Mouse (Mus musculus) liver, embryonic 11.5 days (tissue): Measurements from ENCODE around the gene Atp5h. TPM values are rescaled to one million over a fixed set of nuclear protein-coding genes. Genes with fewer than 3 reads are reported as not detected.

Source experiments
- ATAC-seq: fragments of 200-750 bp; cut with Nextera tagmentation; replicated peaks from 2 replicates; pipeline ENCODE4 v1.8.0; 2017; ENCODE audit warnings: moderate number of reproducible peaks, mild to moderate bottlenecking, moderate TSS enrichment, moderate library complexity; ENCODE audit not compliant: low FRiP score
- DNase-seq: peaks from one replicate; pipeline ENCODE4 v3.0.0-alpha.2; 2017; ENCODE audit warnings: low spot score
- H3K27ac ChIP-seq: fragments of 300-500 bp; sonication (generic); 2 replicates; pipeline ENCODE4 v1.5.1; 2014; ENCODE audit warnings: mild to moderate bottlenecking, low read depth, low read length, control low read depth
- H3K27me3 ChIP-seq: fragments of 300-500 bp; sonication (generic); replicated peaks from 2 replicates; pipeline ENCODE4 v1.6.1; 2014; ENCODE audit warnings: low read length, mixed read lengths; ENCODE audit not compliant: control insufficient read depth, insufficient read depth
- H3K36me3 ChIP-seq: fragments of 300-500 bp; sonication (generic); 2 replicates; pipeline ENCODE4 v1.6.1; 2014; ENCODE audit warnings: mild to moderate bottlenecking, low read length, moderate library complexity, mixed read lengths; ENCODE audit not compliant: control insufficient read depth, insufficient read depth
- H3K4me1 ChIP-seq: fragments of 300-500 bp; sonication (generic); replicated peaks from 2 replicates; pipeline ENCODE4 v1.6.1; 2014; ENCODE audit warnings: low read length, mixed read lengths; ENCODE audit not compliant: control insufficient read depth, insufficient read depth
- H3K4me2 ChIP-seq: fragments of 300-500 bp; sonication (generic); 2 replicates; pipeline ENCODE4 v1.6.1; 2014; ENCODE audit warnings: mild to moderate bottlenecking, control low read depth, moderate library complexity
- H3K4me3 ChIP-seq: fragments of 300-500 bp; sonication (generic); 2 replicates; pipeline ENCODE4 v1.5.1; 2014; ENCODE audit warnings: low read depth, low read length, control low read depth
- H3K9ac ChIP-seq: fragments of 300-500 bp; sonication (generic); 2 replicates; pipeline ENCODE4 v1.6.1; 2014; ENCODE audit warnings: low read depth, low read length, control low read depth
- H3K9me3 ChIP-seq: fragments of 300-500 bp; sonication (generic); 2 replicates; pipeline ENCODE4 v1.6.1; 2016; ENCODE audit warnings: low read length, inconsistent platforms, mixed read lengths; ENCODE audit not compliant: control insufficient read depth
- WGBS: fragments of 180-500 bp; shearing (Covaris S2); extraction: QIAGEN DNeasy Blood & Tissue Kit; methylation state at CpG from one replicate; pipeline ENCODE4 v1.1.7; 2014; 5-methylcytosine and 5-hydroxymethylcytosine counted together
- polyA plus RNA-seq: library from polyadenylated mRNA; unstranded; fragments of >200 nt; fragmentation: Nextera tagmentation; extraction: Ambion mirVana; gene quantifications from 2 replicates; pipeline ENCODE4 v1.2.1, GENCODE M21; 2014

The Atp5h gene
- 835 and 884 TPM in 2 replicates for polyA plus RNA-seq

DNA sequence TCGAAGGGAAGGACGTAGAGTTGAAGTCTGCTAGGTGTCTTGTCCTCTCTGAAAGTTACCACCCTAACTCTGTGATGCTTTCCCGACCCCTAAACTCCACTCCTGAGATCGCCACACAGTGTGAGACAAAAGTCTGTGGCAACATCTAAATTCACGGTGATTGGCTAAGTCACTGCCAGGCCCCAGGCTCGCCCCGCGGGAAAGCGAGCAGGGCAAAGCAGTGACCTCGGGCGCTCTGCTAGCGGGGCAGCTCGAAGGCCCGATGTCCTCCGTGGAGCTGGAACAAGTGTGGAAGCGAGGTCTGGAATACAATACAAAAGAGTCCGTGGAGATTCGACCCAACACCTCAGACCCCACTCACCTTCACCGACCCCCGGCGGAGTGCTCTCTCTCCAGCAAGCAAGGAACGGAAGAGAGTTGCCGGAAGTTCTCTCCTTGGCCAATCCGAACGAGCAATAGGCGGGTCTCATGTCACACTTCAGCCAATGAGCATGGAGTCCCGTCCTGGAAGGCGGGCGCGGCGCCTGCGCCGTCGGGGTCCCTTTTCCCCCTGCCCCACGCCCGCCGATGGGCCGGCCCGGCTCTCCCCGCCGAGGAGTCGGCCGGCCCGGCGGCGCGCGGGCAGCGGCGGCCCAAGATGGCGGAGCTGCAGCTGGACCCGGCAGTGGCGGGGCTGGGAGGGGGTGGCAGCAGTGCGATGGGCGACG, at the start of gene Atp5h, which contains the start of gene Kctd2:
Gene Atp5h (minus strand): TSS at position 432 of the 707 bp plus-strand sequence.
Gene Kctd2 (plus strand): TSS at position 598 of the 707 bp plus-strand sequence.
- ATAC-seq (peak; percentile 98), DNase-seq (peak; percentile 90)
- peaks cover 21% of the 10 kb centered on the region for H3K4me1 ChIP-seq
- H3K9ac ChIP-seq = peak within 1 kb of the TSS; percentile 94
- no peaks in the 10 kb centered on the region for H3K9me3 ChIP-seq
- H3K4me3 ChIP-seq = peak within 1 kb of the TSS; percentile 97
- peak within 1 kb of the TSS; percentile 80 for H3K27ac ChIP-seq
- no peaks in the 10 kb centered on the region for H3K27me3 ChIP-seq
- under 1% methylated on average over 56 of the region's 56 CpGs for WGBS
- H3K4me2 ChIP-seq = peak within 1 kb of the TSS; percentile 100
- peaks cover 20% of the 10 kb centered on the region for H3K36me3 ChIP-seq

GRCm38 (mm10) chr11:115467217-115467618, 47.5 kb upstream of the Atp5h start:
- DNase-seq = no peak
- no peaks in the 10 kb centered on the region for H3K36me3 ChIP-seq
- no peaks in the 10 kb centered on the region for H3K4me1 ChIP-seq
- H3K27ac ChIP-seq = no peak overlapping the region
- no peaks in the 10 kb centered on the region for H3K9me3 ChIP-seq
- peaks cover 6% of the 10 kb centered on the region; the same call in 1 of the 2 replicates for H3K27me3 ChIP-seq
- no peak overlapping the region for H3K4me2 ChIP-seq
- no peak overlapping the region for H3K9ac ChIP-seq
- H3K4me3 ChIP-seq = no peak overlapping the region
- 36% methylated on average over 4 of the region's 4 CpGs for WGBS
- no peak for ATAC-seq

GRCm38 (mm10) chr11:115464851-115465250, 45.1 kb upstream of the Atp5h start:
- Histone ChIP-seq H3K4me2 (no peak overlapping the region), H3K4me3 (no peak overlapping the region), H3K27me3 (peaks cover 10% of the 10 kb centered on the region; the same call in 1 of the 2 replicates), H3K36me3 (no peaks in the 10 kb centered on the region), H3K9me3 (no peaks in the 10 kb centered on the region), H3K27ac (no peak overlapping the region), H3K9ac (no peak overlapping the region), H3K4me1 (no peaks in the 10 kb centered on the region)
- WGBS = 83% methylated on average over 8 of the region's 8 CpGs
- ATAC-seq (no peak), DNase-seq (no peak)

DNA sequence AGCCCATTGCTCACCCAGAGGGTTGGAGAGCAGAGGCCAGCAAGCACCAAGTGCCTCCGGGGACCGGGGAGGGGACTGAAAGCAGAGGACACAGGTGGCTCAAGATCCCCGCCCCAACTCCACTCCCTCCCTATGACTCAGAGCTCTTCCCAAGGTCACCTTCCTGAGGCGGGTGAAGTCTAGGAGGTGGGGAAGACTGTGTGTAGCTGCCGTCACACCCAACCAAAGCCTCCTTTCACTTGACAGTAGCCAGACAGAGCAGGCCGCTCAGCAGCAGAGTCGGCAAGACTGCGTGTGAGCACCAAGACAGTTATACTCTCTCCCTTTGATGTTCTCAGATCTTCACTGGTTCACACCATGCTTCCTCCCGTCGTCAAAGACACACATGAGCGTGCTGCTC, 43.6 kb upstream of the Atp5h start:
- 64% methylated on average over 11 of the region's 11 CpGs for WGBS
- H3K4me1 ChIP-seq = no peaks in the 10 kb centered on the region
- no peak for ATAC-seq
- no peak overlapping the region for H3K4me2 ChIP-seq
- H3K4me3 ChIP-seq = no peak overlapping the region
- peaks cover 10% of the 10 kb centered on the region; the same call in 1 of the 2 replicates for H3K27me3 ChIP-seq
- H3K9ac ChIP-seq = no peak overlapping the region
- no peak for DNase-seq
- H3K9me3 ChIP-seq = no peaks in the 10 kb centered on the region
- no peaks in the 10 kb centered on the region for H3K36me3 ChIP-seq
- no peak overlapping the region for H3K27ac ChIP-seq

GRCm38 (mm10) chr11:115462243-115462891, 42.6 kb upstream of the Atp5h start, which contains the start of gene Slc16a5:
Gene Slc16a5, plus strand, starts transcription at chr11:115462474.
- ATAC-seq (no peak), DNase-seq (no peak)
- H3K27ac ChIP-seq = no peak within 1 kb of the TSS
- WGBS = 64% methylated on average over 16 of the region's 16 CpGs
- H3K9ac ChIP-seq = no peak within 1 kb of the TSS
- H3K9me3 ChIP-seq = no peaks in the 10 kb centered on the region
- H3K4me3 ChIP-seq = no peak within 1 kb of the TSS
- H3K27me3 ChIP-seq = peaks cover 10% of the 10 kb centered on the region; the same call in 1 of the 2 replicates
- H3K4me1 ChIP-seq = peaks cover 3% of the 10 kb centered on the region; the same call in 1 of the 2 replicates
- H3K36me3 ChIP-seq = no peaks in the 10 kb centered on the region
- H3K4me2 ChIP-seq = no peak within 1 kb of the TSS

DNA sequence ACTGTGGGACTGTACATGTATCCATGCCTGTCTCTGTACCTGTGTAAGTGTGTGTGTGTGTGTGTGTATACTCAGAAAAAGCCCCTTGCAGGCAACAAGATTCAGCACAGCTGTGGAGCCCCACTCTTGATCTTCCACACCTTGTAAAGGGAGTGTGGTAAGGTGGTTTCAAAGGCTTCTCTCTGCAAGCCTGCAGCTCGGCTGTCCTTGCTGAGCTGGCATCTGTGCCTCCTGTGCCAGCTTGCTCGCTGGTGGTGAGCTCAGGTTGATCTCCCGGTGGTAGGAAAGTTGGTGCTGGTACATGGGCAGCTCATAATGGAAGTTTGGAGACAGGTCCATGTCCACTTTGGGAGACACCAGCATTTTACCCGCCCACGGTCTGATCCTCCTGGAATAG, 42.1 kb upstream of the Atp5h start:
- Histone ChIP-seq H3K4me1 (peaks cover 3% of the 10 kb centered on the region; the same call in 1 of the 2 replicates), H3K9ac (no peak overlapping the region), H3K4me3 (no peak overlapping the region), H3K27ac (no peak overlapping the region), H3K4me2 (no peak overlapping the region), H3K36me3 (no peaks in the 10 kb centered on the region), H3K9me3 (no peaks in the 10 kb centered on the region), H3K27me3 (peaks cover 10% of the 10 kb centered on the region; the same call in 1 of the 2 replicates)
- WGBS = 67% methylated on average over 5 of the region's 5 CpGs
- DNase-seq (no peak), ATAC-seq (no peak)

- no peak for DNase-seq
- Histone ChIP-seq H3K4me2 (no peak overlapping the region), H3K36me3 (no peaks in the 10 kb centered on the region), H3K27ac (no peak overlapping the region), H3K9me3 (no peaks in the 10 kb centered on the region), H3K27me3 (peaks cover 10% of the 10 kb centered on the region; the same call in 1 of the 2 replicates), H3K9ac (no peak overlapping the region), H3K4me1 (peaks cover 3% of the 10 kb centered on the region; the same call in 1 of the 2 replicates), H3K4me3 (no peak overlapping the region)
- 26% methylated on average over 8 of the region's 8 CpGs for WGBS
- no peak for ATAC-seq
Observed at GRCm38 (mm10) chr11:115460976-115461375, 41.2 kb upstream of the Atp5h start.

DNA sequence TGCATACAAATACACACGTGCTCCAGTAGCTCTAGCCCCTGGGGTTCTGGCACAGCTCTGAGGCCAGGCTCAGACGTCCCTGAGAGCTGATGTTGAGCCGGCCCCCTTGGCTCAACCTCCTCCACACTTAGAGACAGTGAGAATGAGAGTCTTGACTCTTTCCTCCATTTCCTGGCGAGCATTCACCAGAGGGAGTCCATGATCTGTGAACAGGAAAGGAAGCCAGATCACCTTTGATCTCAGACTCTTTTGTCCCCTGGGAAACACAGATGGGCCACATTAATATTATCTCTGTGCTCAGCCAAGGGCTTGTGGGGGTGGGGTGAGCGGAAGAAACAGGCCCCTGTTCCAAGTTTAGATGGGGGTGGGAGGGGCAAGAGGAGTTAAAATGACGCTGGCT, 37.6 kb upstream of the Atp5h start:
- no peaks in the 10 kb centered on the region for H3K36me3 ChIP-seq
- H3K27ac ChIP-seq = no peak overlapping the region
- 32% methylated on average over 6 of the region's 6 CpGs for WGBS
- ATAC-seq (no peak; the same call in 1 of the 2 replicates), DNase-seq (no peak)
- peaks cover 6% of the 10 kb centered on the region; the same call in 1 of the 2 replicates for H3K27me3 ChIP-seq
- no peaks in the 10 kb centered on the region for H3K9me3 ChIP-seq
- H3K4me3 ChIP-seq = no peak overlapping the region
- H3K9ac ChIP-seq = no peak overlapping the region
- H3K4me2 ChIP-seq = no peak overlapping the region
- peaks cover 3% of the 10 kb centered on the region; the same call in 1 of the 2 replicates for H3K4me1 ChIP-seq
